ENCODE assay signal across 11 mouse cellular contexts in the genomic region with DNA sequence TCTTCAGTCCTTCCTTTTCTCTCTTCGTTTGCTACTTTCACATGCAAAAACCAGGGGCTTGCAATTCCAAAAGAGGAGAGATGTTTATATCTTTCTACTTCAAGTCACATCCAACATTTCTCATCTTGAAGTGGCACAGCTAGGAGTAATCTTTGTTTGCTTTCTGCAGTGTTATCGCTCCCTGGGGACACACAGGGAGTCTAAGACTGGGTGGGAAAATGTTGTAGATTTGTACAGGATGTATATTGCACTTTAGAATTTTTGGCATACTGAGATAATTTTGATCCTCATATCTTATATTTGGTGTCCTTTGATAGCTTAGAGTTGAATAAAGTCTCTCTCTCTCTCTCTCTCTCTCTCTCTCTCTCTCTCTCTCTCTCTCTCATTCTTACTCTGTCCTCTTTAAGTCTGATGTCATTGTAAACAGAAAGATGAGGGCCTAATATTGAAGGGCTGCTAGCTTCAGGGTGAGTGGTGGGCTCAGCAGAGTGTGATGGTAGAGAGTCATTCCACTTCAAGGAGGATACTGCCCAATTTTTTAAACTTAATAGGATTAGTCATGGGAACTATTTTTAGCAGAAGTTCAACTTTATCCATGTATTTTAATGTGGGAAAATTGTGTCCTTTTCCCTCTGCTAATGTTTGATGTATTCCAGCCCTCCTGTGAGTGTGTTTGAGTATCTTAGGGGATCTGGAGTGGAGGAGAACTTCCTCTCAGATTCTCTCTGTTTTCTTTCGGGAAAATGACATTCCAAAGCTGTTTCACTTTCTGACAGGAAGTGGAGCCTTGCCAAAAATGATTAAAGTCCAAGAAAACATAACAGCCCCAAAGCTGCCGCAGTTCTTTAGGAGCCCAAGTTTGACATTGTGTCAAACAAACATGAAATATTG.
DNase-seq lines count a peak whose midpoint lies in the region; ATAC-seq and TF ChIP-seq lines count a peak whose summit lies in the region.
"Had no signal": no experiment of that assay in that cellular context is flagged by ENCODE, and none has a peak within 500 bp of the region (broad histone marks: within the 10 kb centered on the region; RNA-seq: fewer than 3 reads in every experiment).

No protein-coding gene starts in this region.

- H3K4me3 ChIP-seq in limb, embryonic 14.5 days (replicated peaks; ENCODE audit: low read length), result no peak overlapping the region
- H3K4me3 ChIP-seq in limb, embryonic 10.5 days, result no peak overlapping the region
- no peak overlapping the region for H3K4me3 ChIP-seq in heart, postnatal 0 days (ENCODE audit: low read depth, low read length)
- H3K4me3 ChIP-seq in cerebellum, adult 2 months (replicated peaks; ENCODE audit: insufficient read depth, low read depth, low read length), result no peak overlapping the region
- H3K4me3 ChIP-seq: liver, embryonic 15.5 days had no signal

- peak; percentile 50 for DNase-seq in limb, embryonic 14.5 days (ENCODE audit: low spot score)
- no peak for DNase-seq in limb, embryonic 10.5 days (ENCODE audit: low spot score)
- DNase-seq in embryo, embryonic 10.5 days (ENCODE audit: low spot score), result peak; percentile 37
- DNase-seq in heart, postnatal 0 days (ENCODE audit: low spot score), result peak; percentile 54
- DNase-seq in lung, postnatal 14 days, result peak; percentile 20
- DNase-seq in cerebellum, postnatal 4 days (ENCODE audit: low spot score in 2 of 2), result no peak
- no peak for DNase-seq in cerebellum, adult 2 months
- no peak for DNase-seq in right cerebral cortex, postnatal 25 days
- DNase-seq: cerebellum, adult 9-11 months had no signal

- TF ChIP-seq CTCF in heart, postnatal 0 days (IDR thresholded peaks at IDR 0.05; ENCODE audit: low read depth), result no peak
- no peak for TF ChIP-seq CTCF in cerebellum, adult 2 months (IDR thresholded peaks at IDR 0.05; ENCODE audit: borderline replicate concordance, insufficient read depth, low read depth, low read length)

- ATAC-seq in limb, embryonic 14.5 days (ENCODE audit: low FRiP score, low read depth), result no peak
- ATAC-seq in heart, postnatal 0 days (ENCODE audit: insufficient read depth, low read depth), result peak; percentile 51; the same call in 1 of the 2 replicates
- ATAC-seq: Patski had no signal

- H3K36me3 ChIP-seq in limb, embryonic 14.5 days (ENCODE audit: control insufficient read depth, insufficient read depth, low read length), result no peaks in the 10 kb centered on the region
- no peaks in the 10 kb centered on the region for H3K36me3 ChIP-seq in limb, embryonic 10.5 days
- H3K36me3 ChIP-seq in heart, postnatal 0 days (replicated peaks; ENCODE audit: control insufficient read depth, insufficient read depth, low read length), result no peaks in the 10 kb centered on the region
- H3K36me3 ChIP-seq: liver, embryonic 15.5 days had no signal

- H3K4me2 ChIP-seq in limb, embryonic 14.5 days (replicated peaks; ENCODE audit: low read depth, low read length, severe bottlenecking), result no peak overlapping the region
- peak overlapping the region; percentile 7; the same call in 1 of the 2 replicates for H3K4me2 ChIP-seq in heart, postnatal 0 days (ENCODE audit: low read depth, low read length)
- H3K4me2 ChIP-seq: liver, embryonic 15.5 days had no signal

- H3K9me3 ChIP-seq in limb, embryonic 14.5 days (ENCODE audit: control insufficient read depth, low read length), result no peaks in the 10 kb centered on the region
- H3K9me3 ChIP-seq in limb, embryonic 10.5 days (replicated peaks), result no peaks in the 10 kb centered on the region
- H3K9me3 ChIP-seq in heart, postnatal 0 days (replicated peaks; ENCODE audit: control insufficient read depth, low read length), result no peaks in the 10 kb centered on the region
- H3K9me3 ChIP-seq: liver, embryonic 15.5 days had no signal

- no peaks in the 10 kb centered on the region for H3K27me3 ChIP-seq in limb, embryonic 14.5 days (ENCODE audit: control insufficient read depth, insufficient read depth, low read length)
- no peaks in the 10 kb centered on the region for H3K27me3 ChIP-seq in limb, embryonic 10.5 days (ENCODE audit: low read depth, poor library complexity, severe bottlenecking)
- H3K27me3 ChIP-seq in heart, postnatal 0 days (ENCODE audit: control insufficient read depth, insufficient read depth, low read length), result no peaks in the 10 kb centered on the region
- no peaks in the 10 kb centered on the region for H3K27me3 ChIP-seq in cerebellum, adult 2 months (ENCODE audit: control insufficient read depth, insufficient read depth, low read length)
- H3K27me3 ChIP-seq: liver, embryonic 15.5 days; Patski had no signal

- H3K9ac ChIP-seq in limb, embryonic 14.5 days (ENCODE audit: low read depth, low read length, severe bottlenecking), result no peak overlapping the region
- H3K9ac ChIP-seq in heart, postnatal 0 days (replicated peaks; ENCODE audit: low read depth, low read length), result no peak overlapping the region
- H3K9ac ChIP-seq: liver, embryonic 15.5 days had no signal

- no peak for TF ChIP-seq POLR2A in limb, embryonic 14.5 days (IDR thresholded peaks at IDR 0.05; ENCODE audit: borderline replicate concordance, extremely low read depth, insufficient read depth, insufficient read length)
- no peak for TF ChIP-seq POLR2A in cerebellum, adult 2 months (IDR thresholded peaks at IDR 0.05; ENCODE audit: borderline replicate concordance, insufficient read depth, low read length)

- no peak for TF ChIP-seq EP300 in heart, postnatal 0 days (IDR thresholded peaks at IDR 0.05; ENCODE audit: low read depth)

- 48% methylated on average over 4 of the region's 4 CpGs for WGBS in limb, embryonic 14.5 days
- 65% methylated on average over 4 of the region's 4 CpGs for whole genome bisulfite sequencing in limb, embryonic 10.5 days
- WGBS in heart, postnatal 0 days, result 32% methylated on average over 4 of the region's 4 CpGs
- WGBS in cerebellum, adult 2 months, result 42% methylated on average over 4 of the region's 4 CpGs

- no peak overlapping the region for H3K27ac ChIP-seq in limb, embryonic 14.5 days (replicated peaks; ENCODE audit: low read depth, low read length)
- no peak overlapping the region for H3K27ac ChIP-seq in limb, embryonic 10.5 days
- peak overlapping the region; percentile 16; the same call in 1 of the 2 replicates for H3K27ac ChIP-seq in heart, postnatal 0 days (ENCODE audit: low read depth)
- H3K27ac ChIP-seq in cerebellum, adult 2 months (ENCODE audit: insufficient read depth, low read length), result no peak overlapping the region
- H3K27ac ChIP-seq: liver, embryonic 15.5 days had no signal

- H3K4me1 ChIP-seq in limb, embryonic 14.5 days (ENCODE audit: control insufficient read depth, insufficient read depth, low read length), result 0 out of 2 replicates have a peak, but pooled peaks cover 2% of the 10 kb centered on the region
- peaks cover 8% of the 10 kb centered on the region for H3K4me1 ChIP-seq in limb, embryonic 10.5 days
- peaks cover 1% of the 10 kb centered on the region; the same call in 1 of the 2 replicates for H3K4me1 ChIP-seq in heart, postnatal 0 days (ENCODE audit: control insufficient read depth, insufficient read depth)
- H3K4me1 ChIP-seq in cerebellum, adult 2 months (ENCODE audit: control insufficient read depth, insufficient read depth, low read length), result no peaks in the 10 kb centered on the region
- H3K4me1 ChIP-seq: liver, embryonic 15.5 days had no signal

Comparison
In these comparisons a context has a peak if more than half of its experiments do, and no peak if none do; other contexts are left out.
1. DNase-seq: peak in limb, embryonic 14.5 days (single experiment), embryo, embryonic 10.5 days (single experiment), heart, postnatal 0 days (single experiment) and lung, postnatal 14 days (single experiment); none in limb, embryonic 10.5 days (single experiment), cerebellum, postnatal 4 days (0 of 2), cerebellum, adult 2 months (0 of 2) and right cerebral cortex, postnatal 25 days (single experiment).